Mouse (Mus musculus): ENCODE data around the gene Lrrc29.
"Not testable (repeated sequence)": the region's sequence is repeated elsewhere in the genome, so short reads cannot be mapped to it uniquely, and the experiment has no call there.

The Lrrc29 gene

DNA sequence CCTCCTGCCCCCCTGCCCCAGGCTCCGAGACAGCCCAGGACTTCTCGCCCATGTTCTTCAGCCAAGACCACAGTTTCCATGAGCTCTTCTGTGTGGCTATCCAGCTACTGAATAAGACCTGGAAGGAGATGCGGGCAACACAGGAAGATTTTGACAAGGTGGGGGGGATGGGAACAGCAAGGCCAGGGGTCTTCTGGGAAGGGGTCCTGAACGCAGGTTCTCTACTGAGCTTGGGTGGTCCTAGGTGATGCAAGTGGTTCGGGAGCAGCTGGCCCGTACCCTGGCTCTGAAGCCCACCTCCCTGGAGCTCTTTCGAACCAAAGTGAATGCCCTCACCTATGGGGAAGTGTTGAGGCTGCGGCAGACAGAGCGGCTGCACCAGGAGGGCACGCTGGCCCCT, 17.6 kb downstream of the Lrrc29 start:
- peak; percentile 65 for DNase-seq

DNA sequence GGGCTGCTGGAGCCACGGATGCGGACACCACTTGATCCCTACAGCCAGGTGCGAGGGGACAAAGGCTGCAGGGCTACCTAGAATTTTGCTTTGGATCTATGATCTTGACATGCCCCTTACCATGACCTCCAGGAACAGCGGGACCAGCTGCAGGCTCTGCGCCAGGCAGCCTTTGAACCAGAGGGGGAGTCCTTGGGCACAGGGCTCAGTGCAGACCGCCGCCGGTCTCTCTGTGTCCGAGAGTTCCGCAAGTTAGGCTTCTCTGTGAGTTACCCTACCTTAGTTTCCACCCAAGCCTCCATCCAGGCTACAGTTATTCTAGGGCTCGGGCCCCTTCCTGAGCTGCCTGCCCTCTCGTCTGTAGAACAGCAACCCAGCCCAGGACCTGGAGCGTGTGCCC, 18.4 kb downstream of the Lrrc29 start:
- peak; percentile 57 for DNase-seq

DNA sequence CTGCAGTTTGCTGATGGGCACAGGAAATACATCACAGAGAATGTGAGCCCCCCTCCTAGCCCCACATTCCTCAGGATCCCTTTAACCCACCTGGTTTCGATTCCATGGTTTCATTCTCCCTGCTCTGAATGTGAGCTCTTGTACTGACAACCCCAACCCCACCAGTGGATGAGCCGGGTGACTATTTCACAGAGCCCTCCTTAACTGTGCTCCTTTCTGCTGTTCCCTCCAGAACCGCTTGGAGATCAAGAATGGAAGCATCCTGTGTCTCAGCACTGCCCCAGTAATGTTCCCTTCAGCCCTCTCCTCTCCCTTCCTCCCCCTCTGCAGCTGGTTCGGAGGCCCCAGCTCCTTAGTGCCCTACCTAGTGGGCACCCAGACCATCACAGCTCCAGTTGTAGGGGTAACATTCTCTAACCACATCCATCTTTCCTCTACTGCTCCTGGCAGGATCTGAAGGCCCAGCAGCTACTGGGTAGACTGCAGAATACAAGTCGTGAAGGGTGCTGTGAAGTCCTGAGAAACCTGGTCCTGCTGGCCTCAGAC, 19.9 kb downstream of the Lrrc29 start:
- peak; percentile 68 for DNase-seq

DNA sequence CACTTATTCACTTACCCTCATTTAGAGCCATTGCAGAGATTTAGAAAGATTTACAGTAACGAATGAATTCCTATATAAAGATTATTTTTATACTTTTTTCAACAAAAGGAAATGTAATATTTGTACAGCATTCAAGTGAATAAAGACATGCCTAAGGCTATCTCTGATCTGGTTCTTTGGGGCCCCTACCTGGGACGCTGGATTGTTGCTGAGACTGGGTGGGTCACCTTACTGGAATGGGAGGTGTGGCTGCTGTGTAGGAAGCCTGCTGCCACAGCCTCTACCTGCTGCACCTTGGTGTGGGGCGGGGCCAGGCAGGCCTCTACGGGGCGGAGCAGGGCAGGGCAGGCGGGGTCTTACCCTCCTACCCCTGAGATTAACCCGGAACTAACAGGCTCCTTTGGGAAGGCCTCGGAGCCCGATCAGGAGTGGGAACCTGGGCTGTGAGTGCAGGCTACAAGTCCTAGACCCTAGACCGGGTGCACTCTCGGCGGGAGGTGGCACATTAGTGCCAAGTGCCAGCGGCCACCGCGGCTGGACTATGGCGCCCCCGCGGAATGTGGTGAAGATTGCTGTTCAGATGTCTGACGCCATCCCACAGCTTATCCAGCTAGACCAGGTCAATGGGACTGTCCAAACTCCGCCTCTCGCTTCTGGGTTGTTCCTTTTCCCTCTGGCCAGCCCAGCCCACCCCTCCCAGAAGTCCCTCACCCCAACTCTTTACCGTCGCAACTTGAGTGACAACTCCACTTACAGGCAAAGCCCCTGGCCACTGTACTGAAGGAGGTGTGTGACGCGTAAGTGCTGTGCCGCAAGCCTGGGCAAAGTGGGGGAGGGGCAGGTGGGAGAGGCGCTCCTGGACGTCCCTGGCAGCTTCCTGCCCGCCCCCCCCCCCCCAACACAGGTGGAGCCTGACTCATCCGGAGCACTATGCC, 20.6 kb downstream of the Lrrc29 start, which contains the start of gene Elmo3:
Gene Elmo3, plus strand, starts transcription at position 391 of the 935 bp plus-strand sequence.
- DNase-seq: peak; percentile 87

DNA sequence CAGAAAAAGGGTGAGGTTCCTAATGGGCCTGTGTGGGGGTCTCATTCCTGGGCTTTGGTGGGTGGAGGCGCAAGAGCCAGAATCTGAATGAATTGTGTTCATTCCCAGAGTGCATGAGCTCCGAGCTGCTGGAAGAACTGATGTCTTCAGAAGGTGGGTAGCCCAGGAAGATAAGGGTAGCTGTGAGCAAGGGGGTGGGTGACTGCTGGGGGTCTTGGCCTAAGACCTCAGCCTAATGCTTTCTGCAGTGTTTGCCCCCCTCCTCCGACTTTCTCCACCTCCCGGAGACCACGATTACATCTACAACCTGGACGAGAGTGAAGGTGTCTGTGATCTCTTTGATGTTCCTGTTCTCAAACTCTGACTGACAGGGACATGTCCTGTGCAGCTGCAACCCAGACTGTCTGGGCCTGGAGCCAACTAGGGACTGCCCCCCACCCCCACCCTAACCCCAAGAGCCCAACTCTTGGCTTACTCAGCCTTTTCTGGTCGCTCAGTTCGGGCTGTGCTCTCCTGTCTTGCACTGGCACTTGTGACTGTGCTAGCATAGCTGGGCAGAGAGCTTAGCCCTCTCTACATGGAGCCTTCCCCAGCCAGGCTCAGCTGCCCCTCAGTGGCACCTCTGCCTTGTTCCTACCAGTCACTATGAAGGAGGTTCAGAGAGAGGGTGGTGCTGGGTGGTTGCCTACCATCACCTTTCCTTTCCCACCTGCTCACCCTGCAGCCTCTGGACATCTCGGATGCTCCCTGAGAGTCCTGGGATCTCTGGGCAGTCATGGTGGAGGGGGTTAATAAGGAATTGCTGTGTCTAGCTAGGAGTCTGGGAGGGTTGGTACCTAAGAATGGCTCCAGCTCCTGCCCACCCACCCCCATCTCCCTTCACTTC, 21.5 kb downstream of the Lrrc29 start:
- DNase-seq: peak; percentile 50

DNA sequence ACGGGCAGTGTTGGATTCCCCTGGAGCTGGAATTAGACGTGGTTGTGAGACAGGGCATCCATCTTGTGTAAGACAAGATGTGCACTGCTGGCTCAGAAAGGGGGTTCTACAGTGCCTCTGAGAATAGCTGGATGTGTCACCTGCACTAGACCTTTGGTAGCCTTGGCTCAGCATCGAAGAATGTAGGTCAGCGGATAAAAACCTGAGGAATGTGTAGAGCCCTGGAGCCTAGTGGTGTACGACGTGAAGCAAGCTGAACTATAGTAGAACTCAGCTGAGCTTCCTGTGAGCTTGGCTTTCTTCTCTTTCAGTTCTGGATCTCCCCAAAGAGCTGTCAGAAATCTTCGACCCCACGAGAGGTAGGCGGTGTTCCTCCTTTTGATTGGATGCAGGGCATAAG, 22.2 kb downstream of the Lrrc29 start:
- DNase-seq: no peak

DNA sequence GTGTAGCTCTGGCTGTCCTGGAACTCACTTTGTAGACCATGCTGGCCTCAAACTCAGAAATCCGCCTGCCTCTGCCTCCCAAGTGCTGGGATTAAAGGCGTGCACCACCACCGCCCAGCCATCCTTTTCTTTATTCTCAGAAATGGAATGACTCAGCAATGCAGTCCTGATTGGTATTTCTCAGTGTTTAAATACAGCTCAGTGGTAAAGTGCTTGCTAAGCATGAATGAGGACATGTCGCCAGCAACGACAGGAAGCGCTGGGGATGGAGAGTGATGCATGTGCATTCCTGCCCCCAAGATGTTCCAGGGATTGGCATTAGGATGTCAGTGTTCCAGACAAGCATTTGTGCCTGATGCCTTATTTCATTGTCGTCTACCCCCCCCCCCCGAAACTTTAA, 22.7 kb downstream of the Lrrc29 start:
- no peak for DNase-seq

DNA sequence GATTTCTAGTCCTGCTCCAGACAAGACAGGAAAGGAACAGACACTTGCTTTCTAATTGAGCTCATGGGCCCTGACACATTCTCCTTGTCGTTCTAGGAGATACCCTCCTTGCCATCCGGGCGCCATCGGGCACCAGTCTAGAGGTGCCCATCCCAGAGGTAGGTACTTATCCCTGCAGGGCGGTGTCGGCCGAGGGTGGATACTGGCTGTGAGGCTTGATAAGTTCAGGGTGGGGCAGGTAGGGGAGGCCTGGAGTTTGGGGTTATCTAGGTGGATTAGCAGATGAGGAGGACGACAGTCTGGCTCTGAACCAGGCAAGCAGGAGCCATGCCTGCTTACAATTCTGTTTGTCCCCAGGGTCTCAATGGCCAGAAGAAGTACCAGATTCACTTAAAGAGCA, 26.1 kb downstream of the Lrrc29 start:
- DNase-seq: no peak

DNA sequence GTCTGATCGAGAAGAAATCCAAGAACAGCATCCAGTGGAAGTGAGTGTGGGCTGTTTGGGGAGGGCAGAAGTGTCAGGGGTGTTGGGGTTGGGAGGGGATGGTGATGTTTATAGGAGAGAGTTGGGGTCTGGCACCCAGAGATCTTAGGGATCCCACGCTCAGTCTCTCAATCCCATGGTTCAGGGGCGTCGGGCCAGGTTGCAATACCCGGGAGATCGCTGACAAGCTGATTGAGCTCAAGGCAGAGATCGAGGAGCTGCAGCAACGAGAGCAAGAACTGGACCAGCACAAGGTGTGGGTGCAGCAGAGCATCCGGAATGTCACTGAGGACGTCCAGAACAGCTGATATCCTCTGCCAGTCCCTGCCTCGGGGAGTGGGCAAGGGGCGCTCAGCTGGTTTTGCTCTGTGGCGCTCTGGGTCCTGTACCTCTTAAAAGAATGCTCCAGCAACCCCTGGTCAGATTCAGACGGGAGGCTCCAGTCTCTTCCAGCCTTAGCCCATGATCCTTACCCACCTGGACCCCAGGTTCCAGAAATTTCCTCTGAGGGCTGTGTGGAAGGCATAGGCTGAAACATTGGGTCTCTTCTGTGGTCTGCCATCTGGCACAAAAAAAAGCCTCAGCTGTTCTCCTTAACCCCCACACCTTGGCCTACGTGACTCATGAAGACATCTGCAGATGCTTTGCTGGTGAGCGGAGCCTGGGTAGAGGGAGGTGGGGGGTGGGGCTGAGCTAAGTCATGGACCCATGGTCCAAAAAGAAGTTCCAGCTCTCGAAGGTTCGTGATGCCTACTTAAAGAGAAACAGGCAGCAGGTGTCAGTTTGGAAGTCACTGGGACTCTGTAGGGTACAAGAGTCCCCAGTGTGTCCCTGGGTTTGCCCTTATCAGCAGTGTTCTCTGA, 27.5 kb downstream of the Lrrc29 start:
- no peak for DNase-seq

DNA sequence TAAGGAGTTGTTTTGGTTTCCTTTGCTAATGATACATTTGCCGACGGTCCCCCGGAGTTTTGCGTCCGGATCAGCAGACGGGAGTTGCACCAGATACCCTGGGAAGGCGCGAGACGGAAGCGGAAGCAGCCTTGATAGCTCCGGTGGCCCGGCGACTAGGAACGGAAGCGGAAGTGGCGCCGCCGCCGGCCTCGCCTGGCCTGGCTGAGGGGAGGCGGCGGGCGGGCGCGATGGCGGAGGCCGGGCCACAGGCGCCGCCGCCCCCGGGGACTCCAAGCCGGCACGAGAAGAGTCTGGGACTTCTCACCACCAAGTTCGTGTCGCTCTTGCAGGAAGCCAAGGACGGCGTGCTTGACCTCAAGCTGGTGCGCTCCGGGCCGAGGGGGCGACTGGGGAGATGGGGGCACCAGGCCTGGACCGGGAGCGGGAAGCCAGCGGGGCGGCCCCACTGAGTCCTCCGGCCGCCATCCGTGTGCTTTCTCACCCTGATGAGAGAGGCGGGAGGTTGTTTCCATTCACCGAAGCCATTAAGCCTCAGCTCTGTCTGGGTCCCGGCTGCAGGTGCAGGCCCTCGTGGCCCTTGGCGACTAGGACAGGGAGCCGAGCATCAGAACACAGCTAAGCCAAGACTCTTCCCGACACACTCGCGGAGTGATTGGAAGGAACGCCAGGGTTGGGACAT, 28.4 kb downstream of the Lrrc29 start, which contains the start of gene E2f4:
Gene E2f4, plus strand, starts transcription at position 153 of the 682 bp plus-strand sequence.
- peak; percentile 87 for DNase-seq

DNA sequence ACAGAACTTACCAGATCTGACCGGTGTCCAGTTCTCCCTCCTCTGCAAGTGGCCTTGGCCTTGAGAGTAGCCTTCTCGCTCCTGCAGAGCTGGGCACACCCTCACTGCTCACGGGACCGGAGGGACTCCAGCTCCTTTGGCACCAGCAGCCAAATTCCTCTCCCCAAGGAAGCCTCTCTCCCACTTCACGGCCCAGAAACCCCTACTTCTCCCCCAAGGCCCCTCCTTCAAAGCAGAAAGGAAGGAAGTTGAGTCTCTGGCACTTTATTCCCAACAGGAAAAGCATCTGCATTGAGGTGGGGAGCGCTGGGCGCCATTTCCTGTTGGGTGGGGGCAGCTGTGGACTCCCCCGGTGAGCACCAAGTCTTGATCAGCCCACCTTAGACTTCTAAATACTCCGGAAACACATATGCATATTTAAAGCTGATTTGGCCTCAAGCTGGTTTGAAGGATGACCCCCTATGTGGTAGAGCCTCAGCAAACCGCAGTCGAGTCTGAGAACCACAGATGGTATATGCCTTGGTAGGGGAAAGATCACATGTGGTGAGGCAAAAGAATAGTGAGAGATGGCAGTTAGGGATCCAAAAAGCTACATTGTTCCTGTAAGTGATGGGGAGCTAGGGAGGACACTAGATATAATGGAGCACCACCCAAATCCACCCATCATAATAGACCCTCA, 30.0 kb downstream of the Lrrc29 start, which contains the start of gene Exoc3l:
Gene Exoc3l, minus strand, starts transcription at position 207 of the 679 bp plus-strand sequence.
- DNase-seq: no peak

DNA sequence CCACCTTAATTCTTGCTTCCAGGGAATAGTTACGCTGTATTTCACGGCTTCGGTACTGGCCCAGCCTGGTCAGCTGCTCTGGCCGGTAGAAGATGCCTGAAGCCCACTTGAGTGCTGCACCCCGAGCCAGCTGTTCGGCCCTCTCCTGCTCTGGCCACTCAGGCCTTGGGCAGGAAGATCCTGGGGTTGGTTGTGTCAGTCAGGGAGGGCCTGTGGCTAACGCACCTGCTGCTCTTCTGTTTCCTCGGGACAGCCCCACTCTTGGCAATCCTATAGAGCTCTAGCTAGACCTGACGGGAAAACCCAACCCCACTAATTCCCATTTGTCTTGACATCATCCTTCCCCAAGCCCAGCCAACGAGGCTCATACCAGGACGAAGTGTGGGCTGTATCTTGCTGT, 30.8 kb downstream of the Lrrc29 start:
- DNase-seq: no peak

DNA sequence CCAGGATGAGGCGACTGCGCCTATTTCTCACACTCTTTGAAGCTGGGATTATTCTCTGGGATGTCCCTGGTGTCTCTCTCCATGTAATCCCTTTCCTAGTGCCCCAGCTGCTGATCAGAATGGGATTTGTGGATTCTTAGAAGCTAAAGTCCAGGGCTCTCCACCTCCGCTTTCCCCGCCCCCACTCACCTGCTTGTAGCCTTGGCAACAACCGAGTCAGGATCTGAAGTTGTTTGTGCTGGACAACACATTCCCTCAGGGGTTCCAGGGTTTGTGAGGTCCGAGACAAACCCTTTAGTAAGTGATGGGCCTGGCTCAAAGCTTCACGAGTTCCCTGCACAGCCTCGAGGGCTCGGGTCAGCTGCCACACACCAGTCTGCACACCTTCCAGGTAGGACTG, 31.3 kb downstream of the Lrrc29 start:
- no peak for DNase-seq

DNA sequence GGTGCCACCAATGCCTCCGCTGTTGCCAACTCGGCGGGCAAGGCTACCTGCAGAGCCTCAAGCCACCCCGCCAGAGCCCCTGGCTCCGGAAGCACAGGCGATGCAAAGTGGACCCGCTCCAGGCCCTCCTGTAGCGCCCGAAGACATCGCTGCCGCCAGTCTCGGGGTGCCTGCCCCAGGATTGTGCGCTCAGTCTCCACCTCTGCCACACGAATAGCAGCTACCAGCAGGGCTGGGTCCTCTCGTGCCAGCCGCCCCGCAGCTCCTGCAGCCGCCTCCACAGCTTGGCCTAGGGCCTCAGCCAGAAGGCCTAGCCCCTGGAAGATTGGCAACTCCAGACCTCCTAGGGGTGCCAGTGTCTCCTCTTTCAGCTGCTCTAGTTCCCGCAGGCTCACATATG, 32.7 kb downstream of the Lrrc29 start:
- DNase-seq: peak; percentile 88

DNA sequence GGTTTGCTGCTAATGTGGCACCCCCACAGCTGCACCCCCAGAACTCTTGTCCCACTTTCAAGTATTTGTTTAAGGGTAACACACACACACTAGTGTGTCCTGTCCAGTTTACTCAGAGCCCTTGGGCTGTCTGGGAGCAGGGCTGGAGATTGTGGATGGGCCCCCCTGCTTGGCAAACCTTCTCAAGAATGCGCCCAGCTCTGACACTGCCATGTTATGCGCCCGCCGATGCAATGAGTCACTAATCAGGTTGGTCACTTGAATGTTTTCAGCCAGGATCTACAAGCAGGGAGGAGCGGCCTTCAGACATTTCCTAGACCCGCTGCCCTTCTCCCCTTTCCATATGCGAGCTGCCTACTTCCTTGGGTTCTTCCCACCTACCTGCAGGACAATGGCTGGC, 33.6 kb downstream of the Lrrc29 start:
- no peak for DNase-seq

DNA sequence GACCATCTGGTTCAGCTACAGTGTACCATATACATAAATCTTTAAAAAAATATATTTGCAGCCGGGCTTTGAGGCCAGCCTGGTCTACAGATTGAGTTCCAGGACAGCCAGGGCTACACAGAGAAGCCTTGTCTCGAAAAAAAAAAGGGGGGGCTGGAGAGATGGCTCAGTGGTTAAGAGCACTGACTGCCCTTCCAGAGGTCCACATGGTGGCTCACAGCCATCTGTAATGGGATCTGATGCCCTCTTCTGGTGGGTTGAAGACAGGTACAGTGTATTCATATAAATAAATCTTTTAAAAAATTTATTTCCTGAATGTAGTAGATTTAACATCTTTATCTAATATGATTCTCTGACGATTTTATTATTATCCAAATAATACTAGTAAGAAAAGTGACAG, 34.3 kb downstream of the Lrrc29 start:
- not testable (repeated sequence) for DNase-seq

DNA sequence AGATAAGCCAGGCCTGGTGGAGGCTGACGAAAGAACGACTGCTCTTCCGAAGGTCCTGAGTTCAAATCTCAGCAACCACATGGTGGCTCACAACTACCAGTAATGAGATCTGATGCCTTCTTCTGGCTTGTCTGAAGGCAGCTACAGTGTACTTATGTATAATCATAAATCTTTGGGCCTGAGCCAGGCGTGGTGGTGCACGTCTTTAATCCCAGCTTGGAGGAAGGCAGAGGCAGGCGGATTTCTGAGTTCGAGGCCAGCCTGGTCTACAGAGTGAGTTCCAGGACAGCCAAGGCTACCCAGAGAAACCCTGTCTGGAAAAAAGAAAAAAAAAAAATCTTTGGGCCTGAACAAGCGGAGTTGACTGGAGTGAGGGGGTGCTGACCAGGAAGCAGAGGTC, 34.7 kb downstream of the Lrrc29 start:
- peak; percentile 78 for DNase-seq

DNA sequence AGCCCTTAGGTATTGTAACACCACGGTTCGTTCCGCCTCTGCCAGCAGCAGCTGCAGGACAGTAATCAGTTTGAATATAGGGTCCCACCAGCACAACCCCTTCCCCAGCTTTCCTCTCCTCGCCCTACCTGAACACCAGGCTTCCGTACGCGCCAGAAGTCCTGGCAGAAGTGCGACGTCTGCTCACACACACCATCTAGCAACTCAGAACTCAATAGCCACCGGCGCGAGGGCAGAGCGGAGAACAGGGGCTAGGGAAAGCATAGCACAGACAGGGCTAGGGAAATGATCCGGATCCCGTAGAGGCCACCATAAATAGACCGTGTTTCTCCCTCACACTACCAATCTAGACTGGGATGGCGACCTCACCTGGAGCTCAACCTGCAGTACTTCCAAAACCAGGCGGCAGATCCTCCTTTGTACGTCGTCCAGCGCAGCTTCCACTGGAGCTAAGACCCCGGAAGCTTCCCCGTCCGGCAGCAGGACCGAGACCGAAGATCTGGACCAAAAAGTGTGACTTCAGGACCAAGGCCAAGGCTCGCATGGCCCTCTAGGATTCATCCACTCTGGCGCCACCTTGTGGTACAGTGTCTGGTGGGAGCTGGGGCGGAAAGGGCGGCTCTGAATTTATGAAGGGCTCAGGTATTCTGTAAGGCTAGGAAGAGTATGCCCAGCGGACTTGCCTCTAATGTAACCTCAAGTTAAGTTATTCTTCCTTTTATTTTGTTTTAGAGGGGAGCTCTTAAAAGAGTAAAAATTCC, 35.3 kb downstream of the Lrrc29 start:
- DNase-seq: peak; percentile 94

DNA sequence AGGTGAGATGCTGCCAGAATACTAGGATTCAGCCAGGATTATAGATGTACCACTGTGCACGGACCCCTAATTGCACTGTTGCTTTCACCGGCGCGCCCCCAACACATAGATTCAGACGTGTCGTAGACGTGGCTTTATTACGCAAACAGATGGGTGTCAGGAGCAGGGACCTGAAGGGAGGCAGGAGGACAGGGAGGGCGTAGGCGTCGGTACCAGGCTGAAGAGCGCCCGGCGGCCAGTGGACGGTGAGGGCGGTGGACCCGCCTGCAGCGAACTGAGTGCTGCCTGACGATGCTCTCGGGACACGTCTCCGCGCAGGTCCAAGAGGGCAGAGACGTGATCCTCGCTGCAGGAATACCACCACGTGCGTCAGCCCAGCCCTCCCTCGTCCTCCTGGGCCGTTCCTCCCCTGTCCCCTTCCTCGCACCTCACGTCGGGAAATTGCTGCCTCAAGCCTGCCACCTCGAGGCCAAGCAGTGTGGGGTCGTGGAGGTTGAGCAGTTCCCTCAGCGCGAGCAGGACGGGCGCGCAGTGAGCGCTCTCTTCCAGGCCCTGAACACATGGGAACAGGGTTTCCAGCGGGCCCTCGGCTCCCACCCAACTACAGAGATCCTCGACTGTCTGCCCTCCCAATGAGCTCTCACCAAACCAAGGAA, 36.1 kb downstream of the Lrrc29 start, which contains the start of gene 4931428F04Rik:
Gene 4931428F04Rik, minus strand, starts transcription at position 60 of the 656 bp plus-strand sequence.
- peak; percentile 80 for DNase-seq
